ENCODE assay signal across 7 mouse cellular contexts in the genomic region with DNA sequence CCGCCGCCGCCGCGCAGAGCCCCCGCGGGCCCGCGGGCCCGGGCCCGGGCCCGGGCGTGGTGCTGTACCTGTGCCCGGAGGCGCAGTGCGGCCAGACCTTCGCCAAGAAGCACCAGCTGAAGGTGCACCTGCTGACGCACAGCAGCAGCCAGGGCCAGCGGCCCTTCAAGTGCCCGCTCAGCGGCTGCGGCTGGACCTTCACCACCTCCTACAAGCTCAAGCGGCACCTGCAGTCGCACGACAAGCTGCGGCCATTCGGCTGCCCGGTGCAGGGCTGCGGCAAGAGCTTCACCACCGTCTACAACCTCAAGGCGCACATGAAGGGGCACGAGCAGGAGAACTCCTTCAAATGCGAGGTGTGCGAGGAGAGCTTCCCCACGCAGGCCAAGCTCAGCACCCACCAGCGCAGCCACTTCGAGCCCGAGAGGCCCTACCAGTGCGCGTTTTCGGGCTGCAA. TPM values are rescaled to one million over a fixed set of nuclear protein-coding genes. Genes with fewer than 3 reads are reported as not detected.
DNase-seq lines count a peak whose midpoint lies in the region; ATAC-seq and TF ChIP-seq lines count a peak whose summit lies in the region.
"Not testable (repeated sequence)": the region's sequence is repeated elsewhere in the genome, so short reads cannot be mapped to it uniquely, and the experiment has no call there.

No protein-coding gene starts in this region.

- not testable (repeated sequence) for H3K27me3 ChIP-seq in embryonic facial prominence, embryonic 11.5 days (ENCODE audit: control insufficient read depth, insufficient read depth, low read length); forebrain, embryonic 16.5 days (replicated peaks; ENCODE audit: control insufficient read depth, insufficient read depth, low read length); hindbrain, embryonic 11.5 days (ENCODE audit: control insufficient read depth, insufficient read depth, low read length); intestine, postnatal 0 days (replicated peaks; ENCODE audit: control insufficient read depth, insufficient read depth, low read length); liver, embryonic 13.5 days; neural tube, embryonic 12.5 days (replicated peaks)

- WGBS in embryonic facial prominence, embryonic 11.5 days: no CpG with 5 or more reads among the region's 41 CpGs
- WGBS in forebrain, embryonic 16.5 days: no CpG with 5 or more reads among the region's 41 CpGs
- WGBS in hindbrain, embryonic 11.5 days: no CpG with 5 or more reads among the region's 41 CpGs
- WGBS in intestine, postnatal 0 days: no CpG with 5 or more reads among the region's 41 CpGs
- WGBS in liver, embryonic 13.5 days (ENCODE audit: insufficient replicate concordance): no CpG with 5 or more reads among the region's 41 CpGs
- WGBS in neural tube, embryonic 12.5 days: no CpG with 5 or more reads among the region's 41 CpGs

- TF ChIP-seq CTCF in intestine, postnatal 0 days (IDR thresholded peaks at IDR 0.05; ENCODE audit: low read depth): not testable (repeated sequence)

- not testable (repeated sequence) for H3K4me2 ChIP-seq in embryonic facial prominence, embryonic 11.5 days (ENCODE audit: low read depth, low read length); forebrain, embryonic 16.5 days (ENCODE audit: low read length); hindbrain, embryonic 11.5 days (replicated peaks; ENCODE audit: low read depth, low read length); intestine, postnatal 0 days (replicated peaks; ENCODE audit: low read depth); liver, embryonic 13.5 days; neural tube, embryonic 12.5 days (replicated peaks)

- DNase-seq in embryonic facial prominence, embryonic 11.5 days (ENCODE audit: low spot score); hindbrain, embryonic 11.5 days (ENCODE audit: low spot score); liver, embryonic 13.5 days: not testable (repeated sequence)

- H3K27ac ChIP-seq in embryonic facial prominence, embryonic 11.5 days (replicated peaks; ENCODE audit: low read depth, low read length); forebrain, embryonic 16.5 days (ENCODE audit: low read length); hindbrain, embryonic 11.5 days (ENCODE audit: low read depth, low read length); intestine, postnatal 0 days (ENCODE audit: low read depth, low read length); liver, embryonic 13.5 days; neural tube, embryonic 12.5 days: not testable (repeated sequence)

- ATAC-seq in embryonic facial prominence, embryonic 11.5 days (replicated peaks; ENCODE audit: insufficient number of reproducible peaks, low FRiP score, low TSS enrichment, low read depth): peak; percentile 57
- ATAC-seq in forebrain, embryonic 16.5 days: peak; percentile 15
- peak; percentile 50 for ATAC-seq in hindbrain, embryonic 11.5 days (ENCODE audit: low FRiP score)
- peak; percentile 67 for ATAC-seq in intestine, postnatal 0 days
- ATAC-seq in liver, embryonic 13.5 days (ENCODE audit: low read depth): peak; percentile 22; the same call in 1 of the 2 replicates
- ATAC-seq in megakaryocyte progenitor cell, adult 5-6 weeks (replicated peaks; ENCODE audit: poor library complexity): peak; percentile 46
- ATAC-seq in neural tube, embryonic 12.5 days (ENCODE audit: low FRiP score, low read depth): peak; percentile 63

- H3K36me3 ChIP-seq in embryonic facial prominence, embryonic 11.5 days (replicated peaks; ENCODE audit: control insufficient read depth, insufficient read depth, low read depth, low read length); forebrain, embryonic 16.5 days (ENCODE audit: control insufficient read depth, insufficient read depth); hindbrain, embryonic 11.5 days (ENCODE audit: control insufficient read depth, insufficient read depth, low read length); intestine, postnatal 0 days (ENCODE audit: control insufficient read depth, insufficient read depth); liver, embryonic 13.5 days; neural tube, embryonic 12.5 days: not testable (repeated sequence)

- not testable (repeated sequence) for H3K4me3 ChIP-seq in embryonic facial prominence, embryonic 11.5 days (ENCODE audit: low read depth, low read length); forebrain, embryonic 16.5 days (replicated peaks; ENCODE audit: low read length); hindbrain, embryonic 11.5 days (ENCODE audit: low read depth, low read length); intestine, postnatal 0 days (ENCODE audit: low read depth, low read length); liver, embryonic 13.5 days (replicated peaks); neural tube, embryonic 12.5 days

- not testable (repeated sequence) for H3K4me1 ChIP-seq in embryonic facial prominence, embryonic 11.5 days (ENCODE audit: control insufficient read depth, insufficient read depth, low read length); forebrain, embryonic 16.5 days (replicated peaks; ENCODE audit: control insufficient read depth, insufficient read depth, low read length); hindbrain, embryonic 11.5 days (replicated peaks; ENCODE audit: control insufficient read depth, insufficient read depth, low read length); intestine, postnatal 0 days (replicated peaks; ENCODE audit: control insufficient read depth, insufficient read depth, low read length); liver, embryonic 13.5 days (replicated peaks); neural tube, embryonic 12.5 days

- H3K9ac ChIP-seq in embryonic facial prominence, embryonic 11.5 days (replicated peaks; ENCODE audit: low read length); forebrain, embryonic 16.5 days (replicated peaks; ENCODE audit: low read depth, low read length); hindbrain, embryonic 11.5 days (ENCODE audit: low read depth, low read length); intestine, postnatal 0 days (ENCODE audit: low read depth, low read length); liver, embryonic 13.5 days; neural tube, embryonic 12.5 days: not testable (repeated sequence)

- not testable (repeated sequence) for H3K9me3 ChIP-seq in embryonic facial prominence, embryonic 11.5 days (replicated peaks; ENCODE audit: control insufficient read depth, low read length); forebrain, embryonic 16.5 days (ENCODE audit: control insufficient read depth, low read length); hindbrain, embryonic 11.5 days (ENCODE audit: control insufficient read depth, low read length); intestine, postnatal 0 days (ENCODE audit: control insufficient read depth); liver, embryonic 13.5 days (replicated peaks); neural tube, embryonic 12.5 days

RNA-seq across cellular contexts. Expression of a gene that starts 1.3 kb away (rescaled TPM):
- 1.9 and 2.4 TPM in 2 replicates for polyA plus RNA-seq in embryonic facial prominence, embryonic 11.5 days (2014; fragmentation: Nextera tagmentation; extraction: Ambion mirVana)
- 1.5 and 1.9 TPM in 2 replicates for polyA plus RNA-seq in forebrain, embryonic 16.5 days (2015; fragmentation: Nextera tagmentation; extraction: Ambion mirVana)
- 2.1 and 2.4 TPM in 2 replicates for polyA plus RNA-seq in hindbrain, embryonic 11.5 days (2014; fragmentation: Nextera tagmentation; extraction: Ambion mirVana)
- polyA plus RNA-seq in intestine, postnatal 0 days (2015; fragmentation: Nextera tagmentation; extraction: Ambion mirVana): 1.4 and 1.7 TPM in 2 replicates
- polyA plus RNA-seq in liver, embryonic 13.5 days (2015; fragmentation: Nextera tagmentation; extraction: Ambion mirVana): 0.13 and 0.23 TPM in 2 replicates
- total RNA-seq in megakaryocyte progenitor cell, adult 5-6 weeks (2015): 7.5 and 8.5 TPM in 2 replicates
- 5.1 and 7.2 TPM in 2 replicates for total RNA-seq in megakaryocyte progenitor cell, adult 5-6 weeks (2017)
- 1.9 and 2.1 TPM in 2 replicates for polyA plus RNA-seq in neural tube, embryonic 12.5 days (2016; fragmentation: Nextera tagmentation; extraction: Ambion mirVana)

Comparison
In these comparisons a context has a peak if more than half of its experiments do, and no peak if none do; other contexts are left out.
1. ATAC-seq: peak in every context shown above with its lines; median percentile 67 in intestine, postnatal 0 days; 63 in neural tube, embryonic 12.5 days; 57 in embryonic facial prominence, embryonic 11.5 days; 50 in hindbrain, embryonic 11.5 days; 46 in megakaryocyte progenitor cell, adult 5-6 weeks; 22 in liver, embryonic 13.5 days; 15 in forebrain, embryonic 16.5 days.